Comparison of ENCODE assay signal across 8 mouse cellular contexts in genomic region chr9:99575677-99576480, GRCm38 (mm10). TPM values are rescaled to one million over a fixed set of nuclear protein-coding genes. Genes with fewer than 3 reads are reported as not detected.
DNase-seq lines count a peak whose midpoint lies in the region; ATAC-seq and TF ChIP-seq lines count a peak whose summit lies in the region.

TSS of gene Dbr1 (plus strand) at chr9:99575799.

- peaks cover 23% of the 10 kb centered on the region for H3K4me1 ChIP-seq in G1E (ENCODE audit: insufficient read depth, low read depth, low read length)
- H3K4me1 ChIP-seq in forebrain, postnatal 0 days (ENCODE audit: insufficient read depth), result no peaks in the 10 kb centered on the region
- peaks cover 6% of the 10 kb centered on the region; the same call in 1 of the 2 replicates for H3K4me1 ChIP-seq in lung, embryonic 16.5 days (replicated peaks; ENCODE audit: control insufficient read depth, insufficient read depth, low read length)

- H3K27me3 ChIP-seq in G1E (ENCODE audit: insufficient read depth, low read length), result no peaks in the 10 kb centered on the region
- H3K27me3 ChIP-seq in forebrain, postnatal 0 days (ENCODE audit: insufficient read depth, low read length), result no peaks in the 10 kb centered on the region
- no peaks in the 10 kb centered on the region for H3K27me3 ChIP-seq in lung, embryonic 16.5 days (ENCODE audit: control insufficient read depth, insufficient read depth, low read depth, low read length)

- WGBS in forebrain, postnatal 0 days, result under 1% methylated on average over 56 of the region's 57 CpGs
- under 1% methylated on average over 55 of the region's 57 CpGs for WGBS in lung, embryonic 16.5 days

- peak within 1 kb of the TSS; percentile 66 for H3K4me2 ChIP-seq in forebrain, postnatal 0 days (ENCODE audit: low read depth)
- H3K4me2 ChIP-seq in lung, embryonic 16.5 days (ENCODE audit: low read depth, low read length), result peak within 1 kb of the TSS; percentile 46

- H3K36me3 ChIP-seq in G1E (replicated peaks), result peaks cover 31% of the 10 kb centered on the region
- no peaks in the 10 kb centered on the region for H3K36me3 ChIP-seq in forebrain, postnatal 0 days (ENCODE audit: insufficient read depth)
- 0 out of 2 replicates have a peak, but pooled peaks cover 3% of the 10 kb centered on the region for H3K36me3 ChIP-seq in lung, embryonic 16.5 days (ENCODE audit: control insufficient read depth, insufficient read depth, low read length)

- peak within 1 kb of the TSS; percentile 100 for H3K4me3 ChIP-seq in G1E (ENCODE audit: low read depth, low read length)
- peak within 1 kb of the TSS; percentile 94 for H3K4me3 ChIP-seq in forebrain, postnatal 0 days (ENCODE audit: low read depth, low read length)
- peak within 1 kb of the TSS; percentile 94 for H3K4me3 ChIP-seq in lung, embryonic 16.5 days (ENCODE audit: low read length)

- DNase-seq in G1E (ENCODE audit: low spot score), result peak; percentile 92
- DNase-seq in cerebellum, adult 18-20 months, result peak; percentile 92 to 94
- peak; percentile 93 for DNase-seq in forebrain, postnatal 0 days
- DNase-seq in layer of hippocampus, adult 9-10 months (ENCODE audit: low spot score), result peak; percentile 79
- peak; percentile 80 for DNase-seq in ovary, postnatal 10 days (ENCODE audit: low spot score)
- DNase-seq in thymus, postnatal 10 days (ENCODE audit: low spot score in 2 of 2), result peak; percentile 87 to 93

- no peaks in the 10 kb centered on the region for H3K9me3 ChIP-seq in G1E (replicated peaks)
- H3K9me3 ChIP-seq in forebrain, postnatal 0 days (ENCODE audit: low read length), result no peaks in the 10 kb centered on the region
- H3K9me3 ChIP-seq in lung, embryonic 16.5 days (ENCODE audit: control insufficient read depth, low read length), result no peaks in the 10 kb centered on the region

- H3K27ac ChIP-seq in forebrain, postnatal 0 days (ENCODE audit: low read depth, low read length), result peak within 1 kb of the TSS; percentile 81
- peak within 1 kb of the TSS; percentile 88 for H3K27ac ChIP-seq in lung, embryonic 16.5 days (ENCODE audit: low read length)

- TF ChIP-seq CTCF in G1E (IDR thresholded peaks at IDR 0.05; ENCODE audit: low read depth, low read length), result no peak
- TF ChIP-seq CTCF in forebrain, postnatal 0 days (IDR thresholded peaks at IDR 0.05; ENCODE audit: low read depth), result no peak

- ATAC-seq in G1E (ENCODE audit: extremely low read depth, insufficient number of reproducible peaks, low FRiP score, poor library complexity, severe bottlenecking), result peak; percentile 95
- ATAC-seq in forebrain, postnatal 0 days, result peak; percentile 99
- peak; percentile 94 to 98 for ATAC-seq in hematopoietic stem cell, adult 5-6 weeks (replicated peaks in 1 of 2; ENCODE audit: insufficient read depth in 1 of 2, low FRiP score in 2 of 2, low TSS enrichment in 1 of 2, low read depth in 1 of 2, poor library complexity in 2 of 2, severe bottlenecking in 2 of 2)
- ATAC-seq in lung, embryonic 16.5 days (ENCODE audit: low read depth), result peak; percentile 96

- peak within 1 kb of the TSS; percentile 88 for H3K9ac ChIP-seq in forebrain, postnatal 0 days
- peak within 1 kb of the TSS; percentile 96 for H3K9ac ChIP-seq in lung, embryonic 16.5 days (ENCODE audit: low read length)

RNA-seq across cellular contexts. Expression of gene Dbr1, which starts in this region (rescaled TPM):
- total RNA-seq in G1E (2014; fragmentation: Nextera tagmentation), result 14.7 and 17.3 TPM in 2 replicates
- total RNA-seq in G1E (2017), result 49.0 and 52.7 TPM in 2 replicates
- 46.2 and 48.9 TPM in 2 replicates for polyA plus RNA-seq in G1E (2012)
- total RNA-seq in forebrain, postnatal 0 days (2014; rRNA removed), result 22.2 and 31.0 TPM in 2 replicates
- polyA plus RNA-seq in forebrain, postnatal 0 days (2015; fragmentation: Nextera tagmentation; extraction: Ambion mirVana), result 26.0 and 31.7 TPM in 2 replicates
- 58.3 and 65.2 TPM in 2 replicates for total RNA-seq in hematopoietic stem cell, adult 5-6 weeks (2017)
- 31.2 and 31.6 TPM in 2 replicates for polyA plus RNA-seq in lung, embryonic 16.5 days (2015; fragmentation: Nextera tagmentation; extraction: Ambion mirVana)

Comparison
In these comparisons a context has a peak if more than half of its experiments do, and no peak if none do; other contexts are left out.
1. Peak in every context shown above with its lines: DNase-seq, ATAC-seq, H3K4me3 ChIP-seq and H3K27ac ChIP-seq.